Mouse (Mus musculus): ENCODE measurements around the gene Fn3krp.

Gene Fn3krp

DNA sequence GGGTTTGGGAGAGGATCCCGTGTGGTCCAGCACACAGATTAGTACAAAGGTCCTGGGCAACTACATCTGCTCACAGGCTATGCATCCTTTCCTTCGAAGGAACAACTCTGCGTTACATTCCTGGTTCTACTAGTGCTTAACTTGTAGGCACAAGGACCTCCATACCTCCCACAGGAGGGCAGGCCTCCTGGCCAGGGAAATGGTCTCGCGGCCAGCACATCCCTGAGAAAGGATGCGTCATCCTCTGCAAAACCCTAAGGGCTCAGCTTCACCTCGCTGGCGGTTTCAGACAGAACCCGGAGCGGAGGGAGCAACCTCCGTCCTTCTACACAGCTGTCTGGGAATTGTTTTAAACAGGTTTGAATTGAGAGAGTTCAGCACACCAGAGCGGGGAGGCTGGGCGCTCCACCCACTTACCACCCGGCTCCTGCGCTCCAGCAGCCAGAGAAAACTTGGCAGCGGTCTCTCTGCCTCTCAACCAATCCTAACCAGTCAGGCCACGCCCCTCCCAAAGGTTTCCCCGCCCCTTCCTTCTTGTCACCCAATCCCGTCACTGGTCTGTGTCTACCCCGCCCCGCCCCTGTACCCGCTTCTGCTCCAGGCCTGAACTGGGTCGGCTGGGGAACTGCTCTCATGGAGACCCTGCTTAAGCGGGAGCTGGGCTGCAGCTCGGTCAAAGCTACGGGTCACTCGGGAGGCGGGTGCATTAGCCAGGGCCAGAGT is at the start of gene Fn3krp:
Fn3krp (plus strand) TSS at position 572 of the 723 bp plus-strand sequence.
- peak; percentile 100 for DNase-seq

DNA sequence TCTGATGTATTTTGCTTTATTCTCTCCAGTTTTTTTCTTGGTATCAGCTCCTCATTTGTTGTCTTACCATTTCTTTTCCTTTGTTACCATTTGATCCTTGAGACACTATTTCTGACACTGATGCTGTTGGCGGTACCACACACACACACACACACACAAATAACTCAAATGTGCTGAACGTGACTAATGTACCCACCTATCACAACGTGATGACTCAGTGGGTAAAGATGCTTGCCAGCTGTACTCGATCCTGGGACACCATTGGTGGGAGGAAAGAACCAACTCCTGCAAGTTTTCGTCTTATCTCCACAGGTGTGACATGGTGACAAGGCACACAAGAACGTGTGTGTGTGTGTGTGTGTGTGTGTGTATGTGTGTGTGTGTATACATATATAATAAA is 47.9 kb upstream of the Fn3krp start:
- no peak for DNase-seq

DNA sequence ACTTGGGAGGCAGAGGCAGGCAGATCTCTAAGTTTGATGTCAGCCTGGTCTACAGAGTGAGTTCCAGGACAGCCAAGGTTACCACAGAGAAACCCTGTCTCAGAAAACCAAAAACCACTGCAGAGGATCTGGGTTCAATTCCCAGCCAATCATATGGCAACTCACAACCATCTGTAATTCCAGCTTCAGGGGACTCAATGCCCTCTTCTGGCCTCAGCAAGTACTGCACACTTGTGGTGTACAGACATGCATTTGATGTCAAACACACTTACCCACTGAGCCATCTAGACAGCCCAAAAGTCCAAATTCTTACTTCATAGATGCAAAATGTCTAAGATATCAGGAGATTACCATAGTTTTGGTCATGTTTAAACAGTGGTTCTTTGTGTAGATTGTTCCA is 42.6 kb upstream of the Fn3krp start:
- DNase-seq: no peak

DNA sequence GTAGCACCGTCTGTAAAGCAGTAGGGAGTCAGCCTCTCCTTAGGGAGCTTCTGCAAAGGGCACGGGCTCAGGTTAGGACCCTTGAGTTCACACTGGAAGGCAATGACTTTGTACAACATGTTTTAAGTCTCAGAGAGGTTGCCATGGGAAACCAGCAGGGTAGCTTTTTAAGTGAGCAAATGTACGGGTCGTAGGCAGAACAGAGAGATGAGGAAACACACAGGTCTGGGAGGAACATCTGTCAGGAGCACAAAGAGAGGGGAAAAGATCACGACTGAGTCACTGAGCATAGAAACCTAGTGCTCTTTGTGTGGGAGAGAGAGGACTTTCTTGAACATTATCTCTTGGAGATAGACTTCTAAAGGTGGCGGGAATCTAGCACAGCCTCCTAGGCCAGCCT is 40.9 kb upstream of the Fn3krp start:
- DNase-seq: no peak

DNA sequence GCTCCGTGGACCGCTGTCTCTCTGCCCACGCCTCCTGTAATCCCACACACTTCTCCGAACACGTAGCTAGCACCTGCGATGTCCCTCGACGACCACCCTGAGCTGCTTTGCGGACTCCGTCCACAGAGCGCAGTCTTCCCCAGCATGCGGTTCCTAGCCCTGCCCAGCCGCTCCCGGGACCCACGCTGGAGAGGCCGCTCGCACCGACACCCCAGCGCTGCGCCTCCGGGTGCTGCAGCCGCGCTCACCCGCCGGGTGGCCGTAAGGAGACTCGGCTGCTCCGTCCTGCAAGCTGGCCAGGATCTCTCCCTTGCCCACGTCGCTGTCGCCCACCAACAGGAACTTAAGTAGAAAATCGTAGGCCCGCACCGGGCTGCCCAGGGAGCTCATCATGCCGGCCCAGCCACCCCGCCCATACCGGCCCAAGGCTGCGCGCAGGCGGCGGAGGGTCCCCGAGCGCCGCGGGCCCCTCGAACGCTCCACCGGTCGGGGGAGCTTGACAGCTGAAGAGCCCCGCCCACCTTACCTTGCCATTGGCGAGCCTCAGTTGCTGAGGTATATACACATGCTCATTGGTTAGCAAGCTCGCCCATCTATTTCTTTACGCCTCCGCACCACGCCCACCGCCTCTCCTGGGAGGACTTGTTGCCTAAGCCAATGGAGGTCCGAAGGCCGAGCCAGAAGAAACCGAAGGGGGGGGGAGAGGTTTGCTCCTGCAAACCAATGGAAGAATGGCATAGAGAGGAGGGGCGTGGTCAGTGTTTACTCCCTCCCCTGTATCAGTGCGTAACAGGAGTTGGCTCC is 33.2 kb upstream of the Fn3krp start, which contains the start of gene Rab40b:
Rab40b (minus strand) TSS at position 502 of the 804 bp plus-strand sequence.
- DNase-seq: peak; percentile 77

DNA sequence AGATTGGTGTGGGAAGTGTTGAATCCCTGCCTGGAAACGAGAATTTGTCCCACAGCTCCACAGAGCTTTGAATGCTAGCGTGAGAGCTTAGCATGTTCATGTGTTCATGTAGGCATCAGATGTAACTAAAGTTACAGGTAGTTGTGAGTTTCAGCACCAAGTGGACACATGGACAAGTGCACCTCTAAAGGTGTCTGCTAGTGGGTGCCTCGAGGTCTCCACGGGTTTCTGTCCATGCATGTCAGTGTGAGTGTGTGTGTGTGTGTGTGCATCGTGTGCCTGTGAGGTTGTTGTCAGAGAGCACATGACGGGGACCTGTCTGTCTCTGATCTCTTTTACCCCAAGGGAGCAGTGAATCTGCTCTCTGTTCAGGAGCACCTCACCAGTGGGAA is 32.7 kb upstream of the Fn3krp start:
- DNase-seq: no peak

DNA sequence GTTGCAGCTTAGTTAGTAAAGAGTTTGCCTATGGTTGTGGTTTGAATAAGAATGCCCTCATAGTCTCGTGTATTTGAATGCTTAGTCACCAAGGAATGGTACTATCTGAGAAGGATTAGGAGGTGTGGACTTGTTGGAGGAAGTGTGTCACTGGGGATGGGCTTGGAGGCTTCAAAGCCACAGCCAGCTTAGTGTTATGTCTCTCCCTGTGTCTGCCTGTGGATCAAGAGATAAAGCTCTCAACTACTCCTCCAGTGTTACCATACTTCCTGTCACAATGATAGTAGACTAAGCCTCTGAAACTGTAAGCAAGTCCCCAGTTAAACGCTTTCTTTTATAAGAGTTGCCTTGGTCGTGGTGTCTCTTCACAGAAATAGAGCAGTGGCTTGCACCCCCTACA is 30.4 kb upstream of the Fn3krp start:
- no peak for DNase-seq

DNA sequence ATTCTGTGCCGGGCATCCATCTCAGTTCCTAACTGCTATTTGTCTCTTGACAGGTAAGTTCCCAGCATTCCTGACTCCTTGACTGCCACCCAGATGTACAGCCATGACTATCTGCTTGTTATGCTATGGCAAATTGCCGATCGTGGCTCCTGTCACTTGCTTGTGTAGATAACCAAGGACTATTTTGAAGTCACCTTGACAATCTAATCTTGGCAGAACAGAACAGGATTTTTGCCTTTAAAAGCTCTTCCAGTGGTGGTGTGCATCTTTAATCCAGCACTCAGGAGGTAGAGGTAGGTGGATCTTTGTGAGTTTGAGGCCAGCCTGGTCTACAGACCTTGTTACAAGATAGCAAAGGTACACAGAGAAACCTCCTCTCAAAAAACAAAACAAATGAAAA is 28.8 kb upstream of the Fn3krp start:
- no peak for DNase-seq

DNA sequence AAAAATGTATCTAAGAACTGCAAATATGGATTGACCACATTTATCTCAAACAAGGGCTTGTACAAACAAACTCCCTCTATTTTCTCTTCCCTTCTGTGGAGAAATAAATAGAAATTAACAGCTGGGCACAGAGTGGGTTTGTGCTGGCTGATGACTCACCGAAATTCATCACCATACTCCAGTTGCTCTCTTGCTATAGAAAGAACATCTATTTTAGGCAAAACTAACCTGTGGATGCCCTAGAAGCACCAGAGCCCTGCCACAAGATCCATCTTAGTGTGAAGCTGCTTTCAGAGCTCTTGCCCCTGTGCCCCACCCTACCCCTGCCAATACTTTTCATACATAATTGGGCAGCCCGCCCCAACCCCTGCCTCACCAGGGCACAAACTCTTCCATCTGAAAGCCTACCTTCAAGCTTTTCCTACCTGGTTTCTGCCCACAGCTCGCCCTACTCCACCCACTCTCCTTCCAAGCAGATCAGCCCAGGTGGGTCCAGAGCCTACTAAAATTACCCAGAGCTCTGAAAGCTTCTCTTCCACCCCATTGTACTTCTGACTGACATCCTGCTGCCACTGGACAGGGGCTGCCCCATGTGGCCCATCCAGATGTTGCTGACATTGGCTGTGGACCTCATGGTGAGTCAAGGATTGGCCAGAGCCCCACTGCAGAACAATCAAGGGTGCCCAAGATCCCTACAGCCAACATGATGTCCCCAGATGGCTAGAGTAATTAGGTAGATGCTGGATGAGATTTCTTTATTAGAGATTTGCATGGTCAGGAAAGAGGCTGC is 13.6 kb upstream of the Fn3krp start:
- no peak for DNase-seq

DNA sequence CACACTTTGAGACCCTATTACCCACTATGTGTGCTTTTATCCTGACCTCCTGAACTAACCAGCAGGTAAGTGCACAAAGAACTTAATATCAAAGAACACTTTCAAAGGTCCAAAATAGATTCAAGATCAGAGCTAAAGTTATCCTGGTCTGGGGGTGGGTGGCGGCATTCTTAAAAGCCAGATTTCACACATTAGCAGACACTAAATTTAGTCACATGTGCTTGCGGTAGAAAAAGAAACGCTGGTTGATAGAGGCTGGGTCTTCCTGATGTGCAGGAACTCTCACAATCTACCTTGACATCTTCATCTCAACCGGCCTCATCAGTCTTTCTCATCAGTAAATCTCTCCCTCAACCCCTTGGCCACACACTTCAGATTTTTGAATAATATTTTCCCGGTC is 6.4 kb upstream of the Fn3krp start:
- no peak for DNase-seq

DNA sequence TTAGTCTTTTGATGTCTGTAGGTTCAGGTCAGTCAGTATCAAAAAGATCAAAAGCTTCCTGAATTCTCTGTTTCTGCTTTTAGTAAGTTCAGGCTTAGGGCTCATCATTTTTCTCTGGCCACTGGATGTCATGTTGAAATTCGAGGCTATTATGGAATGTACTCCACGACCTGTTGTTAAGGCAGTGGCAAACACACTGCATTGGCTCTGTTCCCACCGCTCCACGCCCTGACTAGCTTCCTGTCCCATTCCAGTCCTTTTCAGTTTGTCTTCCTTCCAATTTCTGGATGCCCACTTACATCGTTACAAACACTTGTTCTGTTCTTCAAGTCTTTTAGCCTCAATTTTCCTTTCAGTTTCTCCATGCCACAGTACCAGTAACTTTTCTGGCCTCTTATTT is 5.8 kb upstream of the Fn3krp start:
- no peak for DNase-seq

DNA sequence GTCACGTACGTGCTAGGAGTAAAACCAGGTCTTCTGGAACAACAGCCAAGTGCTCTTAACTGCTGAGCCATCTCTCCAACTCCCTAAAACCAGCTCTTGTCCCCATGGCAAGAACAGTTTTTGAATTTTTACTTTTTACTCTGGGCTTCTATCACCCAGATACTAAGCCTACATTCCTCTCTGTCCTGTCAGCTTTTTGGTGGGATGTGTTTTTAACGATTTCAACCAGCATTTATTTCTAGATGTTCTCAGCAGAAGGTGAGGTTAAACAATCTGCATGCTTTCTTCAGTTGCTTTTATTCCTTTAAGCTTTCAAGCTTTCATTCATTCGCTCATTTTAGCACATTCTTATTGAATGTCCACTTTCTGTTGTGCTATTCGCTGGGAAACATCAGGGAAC is 3.2 kb upstream of the Fn3krp start:
- no peak for DNase-seq

DNA sequence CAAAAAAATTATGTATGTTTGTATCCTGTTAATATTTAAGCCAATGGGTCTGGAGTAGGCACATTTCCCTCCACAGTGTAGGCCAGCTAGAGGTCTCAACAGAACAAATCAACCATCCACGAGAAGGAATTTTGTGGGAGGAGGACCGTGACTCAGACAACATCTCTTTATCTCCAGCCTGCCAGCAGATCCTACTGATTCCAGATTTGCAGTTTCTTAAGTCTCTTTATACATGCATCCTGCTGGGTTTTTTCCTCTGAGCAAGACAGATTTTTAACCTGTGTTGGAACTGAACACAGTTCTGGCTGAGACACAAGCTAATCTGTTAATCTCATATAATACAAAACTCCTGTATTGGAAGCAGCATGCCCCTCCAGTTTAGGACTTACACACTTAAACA is 2.3 kb upstream of the Fn3krp start:
- no peak for DNase-seq

DNA sequence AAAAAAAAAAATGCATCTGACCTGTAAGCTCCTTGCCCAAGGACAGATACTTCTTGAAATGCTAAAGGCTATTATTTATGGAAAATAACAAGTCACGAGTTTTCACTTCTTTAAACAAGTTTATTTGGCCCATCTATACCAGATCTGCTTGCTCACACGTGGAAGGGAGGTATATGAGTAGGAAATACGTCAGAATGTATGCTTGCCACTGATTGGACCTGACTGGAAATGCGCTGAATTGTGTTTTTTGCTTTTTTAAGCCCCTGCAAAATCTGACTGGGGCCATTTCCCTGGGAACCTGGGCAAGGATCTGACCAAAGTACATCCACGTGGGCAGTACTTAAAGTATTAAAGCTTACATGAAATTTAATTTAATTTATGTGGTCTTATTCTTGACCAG is 822 bp upstream of the Fn3krp start:
- no peak for DNase-seq

DNA sequence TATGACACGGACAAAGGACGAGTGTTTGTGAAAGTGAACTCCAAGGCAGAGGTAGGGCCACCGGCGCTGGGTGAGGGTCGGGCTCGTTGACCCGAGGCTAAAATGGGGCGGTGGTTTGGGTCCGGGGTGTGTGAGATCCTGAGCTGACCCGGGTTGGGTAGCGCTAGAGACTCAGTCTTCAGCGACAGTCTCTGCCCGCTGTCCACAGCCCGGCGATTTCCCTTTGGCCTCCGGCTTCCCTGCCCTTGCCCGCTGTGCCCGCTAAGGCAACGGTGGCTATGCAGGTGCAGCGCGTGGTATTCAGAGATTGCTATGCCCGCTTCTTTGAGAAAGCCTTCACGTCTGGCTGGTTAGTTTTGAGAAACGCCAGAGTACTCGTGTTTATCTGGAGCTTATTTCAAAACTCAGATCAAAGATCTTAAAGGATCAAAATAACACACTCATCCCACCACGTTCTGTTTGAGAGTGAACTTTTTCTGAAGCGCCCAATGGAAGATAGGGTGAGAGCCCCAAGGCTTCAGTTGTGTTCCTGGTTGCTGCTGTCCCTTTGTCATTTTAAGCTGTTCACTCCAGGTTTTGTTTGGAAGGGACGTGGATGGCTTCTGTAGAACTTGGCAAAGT is 462 bp downstream of the Fn3krp start:
- DNase-seq: no peak

DNA sequence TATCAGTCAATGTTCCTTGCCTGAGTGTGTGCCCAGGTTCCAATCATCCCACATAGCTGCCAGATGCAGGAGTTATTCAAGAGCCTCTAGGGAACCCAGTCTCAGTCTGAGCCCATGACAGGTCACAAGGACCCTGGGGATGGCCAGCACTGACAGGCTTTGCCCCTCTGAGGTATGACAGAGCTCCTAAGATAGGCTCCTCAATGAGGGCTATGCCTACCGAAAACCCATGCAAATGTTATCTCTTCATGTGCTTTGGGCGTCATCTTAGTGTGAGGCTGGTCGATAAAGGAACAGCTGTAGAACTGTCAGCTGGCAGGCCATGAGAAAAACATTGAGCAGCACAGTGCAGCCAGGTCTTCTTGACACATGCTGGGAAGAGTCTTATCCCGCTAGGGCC is 12.2 kb downstream of the Fn3krp start:
- DNase-seq: no peak

DNA sequence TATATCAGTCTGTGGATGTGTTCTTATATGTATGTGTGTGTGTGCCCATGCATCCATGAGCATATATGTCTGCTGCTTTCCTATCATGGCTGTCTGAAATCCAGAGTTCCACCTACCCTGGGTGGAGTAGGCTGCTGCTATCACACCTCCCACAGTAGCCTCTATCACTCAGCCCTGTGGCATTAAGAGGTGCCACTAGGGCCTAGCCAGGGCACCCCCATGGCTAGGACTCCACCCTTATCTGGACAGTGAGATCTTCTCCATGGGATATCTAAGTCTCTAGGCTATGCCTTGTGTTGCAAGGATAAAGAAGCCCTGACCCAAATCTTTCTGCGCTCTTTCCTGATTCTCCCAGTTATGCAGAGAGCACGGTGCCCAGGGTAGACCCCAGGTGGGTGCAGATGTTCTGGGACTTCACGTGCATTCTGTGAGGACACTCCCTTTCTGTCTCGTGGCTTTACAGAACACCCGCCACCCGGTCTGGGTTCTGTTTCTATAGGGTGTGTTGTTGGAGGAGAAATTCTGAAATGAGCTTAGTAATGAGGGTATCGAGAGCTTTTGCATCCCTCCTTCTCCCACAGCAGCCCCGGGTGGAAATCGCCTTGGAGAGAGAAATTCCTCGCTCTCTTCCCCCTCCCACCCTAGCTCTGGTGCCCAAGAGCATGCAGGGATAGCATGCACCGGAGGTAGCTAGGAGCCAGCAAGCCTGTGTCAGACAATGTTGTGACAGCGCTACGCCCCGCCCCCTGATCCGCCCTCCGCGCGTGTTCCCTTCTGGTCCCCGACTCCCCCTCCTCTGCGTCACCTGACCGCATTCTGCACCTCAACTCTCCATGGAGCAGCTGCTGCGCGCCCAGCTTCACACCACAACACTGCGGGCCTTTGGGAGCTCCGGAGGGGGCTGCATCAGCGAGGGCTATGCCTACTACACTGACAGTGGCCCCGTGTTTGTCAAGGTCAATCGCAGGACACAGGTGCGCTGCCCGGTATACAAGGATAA is 13.3 kb downstream of the Fn3krp start, which contains the start of gene Fn3k:
Fn3k (plus strand) TSS at position 758 of the 1,000 bp plus-strand sequence.
- DNase-seq: peak; percentile 99

DNA sequence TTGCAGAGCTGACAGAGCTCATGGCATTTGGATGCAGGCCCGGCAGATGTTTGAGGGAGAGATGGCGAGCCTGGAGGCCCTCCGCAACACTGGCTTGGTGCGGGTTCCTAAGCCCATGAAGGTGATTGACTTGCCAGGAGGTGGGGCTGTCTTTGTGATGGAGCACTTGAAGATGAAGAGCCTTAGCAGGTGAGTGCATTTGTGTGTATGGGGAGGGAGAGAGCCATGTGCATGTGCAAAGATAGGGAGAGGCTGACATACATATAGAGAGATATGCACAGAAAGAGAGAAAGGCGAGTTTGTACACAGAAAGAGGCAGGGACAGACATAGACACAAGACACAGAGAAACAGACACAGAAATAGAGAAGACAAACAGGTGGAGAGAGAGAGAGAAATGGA is 16.0 kb downstream of the Fn3krp start:
- no peak for DNase-seq

DNA sequence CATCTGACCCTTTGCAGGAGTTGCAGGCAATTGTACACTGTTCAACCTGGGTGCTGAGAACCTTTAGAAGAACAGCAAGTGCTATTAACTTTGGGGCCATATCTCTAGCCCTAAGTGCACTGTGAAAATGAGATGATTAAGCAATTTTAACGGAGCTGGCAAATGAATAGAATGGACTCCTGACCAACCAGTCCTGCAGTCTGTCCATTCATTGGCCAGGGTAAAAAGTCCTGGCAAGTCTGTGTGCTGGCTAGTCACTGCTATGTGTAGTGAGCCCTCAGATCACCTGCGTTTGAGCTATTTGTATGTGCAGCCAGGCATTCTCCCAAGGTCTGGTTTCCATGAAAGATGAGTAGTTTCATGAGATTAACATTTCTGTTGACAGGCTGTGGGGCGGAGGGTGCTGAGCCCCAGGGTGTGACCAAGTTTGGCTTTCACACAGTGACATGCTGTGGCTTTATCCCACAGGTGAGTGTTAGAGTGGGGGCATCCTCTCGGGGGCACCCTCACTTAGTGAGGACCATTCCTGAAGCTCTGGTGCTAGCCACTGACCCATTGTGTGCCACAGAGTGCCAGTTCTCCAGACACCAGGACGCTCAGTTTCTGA is 18.6 kb downstream of the Fn3krp start:
- no peak for DNase-seq

DNA sequence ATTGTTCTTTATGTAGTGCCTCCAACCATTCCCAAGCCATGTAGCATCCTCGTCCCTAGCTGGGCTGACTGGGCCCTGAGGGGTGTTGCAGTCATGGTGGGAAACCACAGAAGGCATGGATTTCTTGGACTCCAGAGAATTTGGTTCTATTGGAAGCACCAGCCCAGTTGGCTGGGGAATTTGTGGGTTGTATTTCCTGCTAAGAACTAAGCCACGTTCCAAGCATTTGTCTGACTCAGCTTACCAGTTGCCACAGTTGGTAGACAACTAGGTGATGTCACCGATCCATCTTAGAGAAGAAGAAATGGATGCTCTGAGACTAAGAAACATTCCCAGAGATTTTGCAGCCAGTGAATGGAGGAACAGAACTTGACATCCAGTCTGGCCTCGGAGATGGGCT is 20.5 kb downstream of the Fn3krp start:
- DNase-seq: no peak

DNA sequence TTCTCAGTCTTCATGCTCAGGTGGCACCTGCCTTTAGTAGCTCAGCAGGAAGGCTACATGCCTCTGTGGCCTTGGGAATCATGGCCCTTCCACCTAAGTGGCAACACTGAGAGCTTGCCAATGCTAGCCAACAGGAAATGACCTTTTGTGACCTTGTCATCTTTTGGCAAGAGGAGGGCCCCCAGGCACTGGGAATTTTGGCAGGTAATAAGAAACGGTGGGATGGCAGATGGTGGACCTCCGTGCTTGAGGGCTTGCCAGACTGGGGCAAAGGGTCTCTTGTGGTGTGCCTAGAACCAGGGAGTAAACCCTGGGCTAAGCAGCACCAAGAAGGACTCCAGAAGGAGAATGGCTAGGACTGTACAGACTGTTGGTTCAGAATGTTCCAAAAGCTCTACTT is 20.9 kb downstream of the Fn3krp start:
- no peak for DNase-seq
